Mouse (Mus musculus) embryonic facial prominence, embryonic 12.5 days (tissue): ENCODE measurements at regions not wholly inside any gene's neighbourhood (a gene's known extent, or its start where the extent isn't known, plus 50 kb on each side); places are given as distances from the start of the nearest gene placed in this dataset.
A peak's percentile ranks its signal among the peaks of the same experiment; 100 is the strongest.

Source experiments
- ATAC-seq: fragments of 200-750 bp; cut with Nextera tagmentation; 2 replicates; pipeline ENCODE4 v1.8.0; 2017; ENCODE audit not compliant: insufficient number of reproducible peaks, insufficient read depth, low FRiP score, low TSS enrichment
- H3K27ac ChIP-seq: fragments of 300-500 bp; sonication (generic); 2 replicates; pipeline ENCODE4 v1.5.1; 2016; ENCODE audit warnings: mild to moderate bottlenecking
- H3K27me3 ChIP-seq: fragments of 300-500 bp; sonication (generic); 2 replicates; pipeline ENCODE4 v1.6.1; 2016; ENCODE audit warnings: mild to moderate bottlenecking, moderate library complexity
- H3K36me3 ChIP-seq: fragments of 300-500 bp; sonication (generic); 2 replicates; pipeline ENCODE4 v1.6.1; 2016; ENCODE audit warnings: mild to moderate bottlenecking
- H3K4me1 ChIP-seq: fragments of 300-500 bp; sonication (generic); 2 replicates; pipeline ENCODE4 v1.6.1; 2016
- H3K4me2 ChIP-seq: fragments of 300-500 bp; sonication (generic); replicated peaks from 2 replicates; pipeline ENCODE4 v1.6.1; 2016; ENCODE audit warnings: mild to moderate bottlenecking, moderate library complexity
- H3K4me3 ChIP-seq: fragments of 300-500 bp; sonication (generic); 2 replicates; pipeline ENCODE4 v1.5.1; 2016; ENCODE audit warnings: mild to moderate bottlenecking
- H3K9ac ChIP-seq: fragments of 300-500 bp; sonication (generic); 2 replicates; pipeline ENCODE4 v1.6.1; 2016; ENCODE audit warnings: mild to moderate bottlenecking, moderate library complexity
- H3K9me3 ChIP-seq: fragments of 300-500 bp; sonication (generic); 2 replicates; pipeline ENCODE4 v1.6.1; 2016; ENCODE audit warnings: mild to moderate bottlenecking, moderate library complexity
- WGBS: fragments of 180-500 bp; shearing (Covaris S2); methylation state at CpG from one replicate; pipeline ENCODE4 v1.1.7; 2016; 5-methylcytosine and 5-hydroxymethylcytosine counted together

DNA sequence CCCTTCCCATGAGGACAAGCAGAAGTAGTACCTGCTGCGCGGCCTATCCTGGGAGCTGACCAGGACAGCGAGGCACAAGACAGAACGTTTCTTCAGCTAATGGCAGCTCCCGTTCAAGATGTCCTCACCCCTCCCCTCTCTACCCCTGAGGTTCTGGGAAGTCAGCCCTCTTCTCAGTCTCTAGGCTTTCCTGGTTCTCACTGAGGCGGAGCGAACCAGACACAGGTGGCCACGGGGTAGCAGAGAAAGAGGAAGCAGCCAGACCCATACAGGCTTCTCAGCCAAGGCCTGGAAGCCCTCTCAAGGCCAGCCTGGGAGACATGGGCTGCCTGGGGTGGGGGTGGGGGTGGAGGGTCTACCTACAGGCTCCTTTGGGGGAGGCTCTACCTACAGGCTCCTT is 78.5 kb upstream of the Sertad2 start:
- no peak overlapping the region for H3K27ac ChIP-seq
- no peak for ATAC-seq
- H3K27me3 ChIP-seq = no peaks in the 10 kb centered on the region
- no peaks in the 10 kb centered on the region for H3K4me1 ChIP-seq
- no peaks in the 10 kb centered on the region for H3K36me3 ChIP-seq
- no peak overlapping the region for H3K9ac ChIP-seq
- WGBS = 79% methylated on average over 8 of the region's 8 CpGs
- H3K9me3 ChIP-seq = no peaks in the 10 kb centered on the region
- no peak overlapping the region for H3K4me3 ChIP-seq
- H3K4me2 ChIP-seq = no peak overlapping the region

GRCm38 (mm10) chr11:20466591-20466990 is 76.5 kb upstream of the Sertad2 start:
- Histone ChIP-seq H3K9ac (no peak overlapping the region), H3K4me2 (no peak overlapping the region), H3K27me3 (no peaks in the 10 kb centered on the region), H3K4me3 (no peak overlapping the region), H3K4me1 (no peaks in the 10 kb centered on the region), H3K9me3 (no peaks in the 10 kb centered on the region), H3K36me3 (no peaks in the 10 kb centered on the region), H3K27ac (no peak overlapping the region)
- ATAC-seq = no peak
- WGBS = 38% methylated on average over 4 of the region's 4 CpGs

GRCm38 (mm10) chr11:20468319-20469018 is 74.6 kb upstream of the Sertad2 start:
- H3K9me3 ChIP-seq = no peaks in the 10 kb centered on the region
- no peak overlapping the region for H3K4me2 ChIP-seq
- H3K27me3 ChIP-seq = no peaks in the 10 kb centered on the region
- no peaks in the 10 kb centered on the region for H3K4me1 ChIP-seq
- WGBS = 71% methylated on average over 12 of the region's 12 CpGs
- ATAC-seq = no peak
- no peak overlapping the region for H3K9ac ChIP-seq
- H3K36me3 ChIP-seq = no peaks in the 10 kb centered on the region
- H3K27ac ChIP-seq = no peak overlapping the region
- H3K4me3 ChIP-seq = no peak overlapping the region

- Histone ChIP-seq H3K9me3 (no peaks in the 10 kb centered on the region), H3K4me3 (no peak overlapping the region), H3K27ac (no peak overlapping the region), H3K4me2 (no peak overlapping the region), H3K27me3 (no peaks in the 10 kb centered on the region), H3K9ac (no peak overlapping the region), H3K4me1 (no peaks in the 10 kb centered on the region), H3K36me3 (no peaks in the 10 kb centered on the region)
- no peak for ATAC-seq
- 22% methylated on average over 5 of the region's 5 CpGs for WGBS
Measured at GRCm38 (mm10) chr11:20469368-20469767, 73.7 kb upstream of the Sertad2 start.

DNA sequence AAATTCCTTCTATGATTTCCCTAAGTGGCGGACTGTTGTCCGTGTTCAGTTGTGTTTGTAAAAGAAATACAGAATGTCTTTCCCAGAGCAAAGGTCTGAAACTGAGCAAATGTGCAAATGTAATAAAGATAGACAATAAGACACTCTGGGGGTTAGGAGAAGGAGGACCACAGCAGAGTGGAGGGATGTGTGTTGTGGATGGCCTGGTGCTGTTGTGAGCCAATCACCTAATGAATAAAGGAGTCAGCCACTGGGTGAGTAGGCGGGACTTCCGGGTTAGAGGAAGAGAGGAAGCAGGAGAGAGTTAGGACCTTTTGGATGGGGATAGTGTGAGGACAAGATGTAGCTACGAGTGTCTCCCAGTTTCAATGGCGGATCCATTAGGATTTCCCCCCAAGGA is 72.7 kb upstream of the Sertad2 start:
- no peak for ATAC-seq

DNA sequence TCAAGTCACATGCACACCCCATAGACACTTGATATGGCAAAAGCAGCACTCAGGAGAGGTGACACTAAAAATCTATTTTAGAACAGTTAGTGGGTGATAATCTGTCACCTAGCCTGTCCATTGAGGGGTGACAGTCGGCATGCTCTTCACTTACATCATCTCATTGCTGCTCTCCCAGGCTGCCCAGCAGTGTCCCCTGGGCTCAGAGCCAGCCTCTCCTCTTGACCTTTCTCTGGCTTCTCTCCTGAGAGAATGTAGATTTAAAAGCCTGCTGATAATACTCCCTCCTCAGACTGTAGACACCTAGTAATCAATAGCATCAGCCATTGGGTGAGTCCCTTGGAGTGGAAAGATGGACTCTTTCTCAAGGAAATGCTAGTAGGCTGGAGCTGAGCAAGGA is 70.7 kb upstream of the Sertad2 start:
- Histone ChIP-seq H3K9me3 (no peaks in the 10 kb centered on the region), H3K36me3 (no peaks in the 10 kb centered on the region), H3K4me2 (no peak overlapping the region), H3K4me3 (no peak overlapping the region), H3K4me1 (0 out of 2 replicates have a peak, but pooled peaks cover under 1% of the 10 kb centered on the region), H3K9ac (no peak overlapping the region), H3K27me3 (no peaks in the 10 kb centered on the region), H3K27ac (no peak overlapping the region)
- 92% methylated on average over 1 of the region's 1 CpGs for WGBS
- no peak for ATAC-seq

More for the DNA sequence above, 72.7 kb upstream of the Sertad2 start:
- WGBS = 88% methylated on average over 6 of the region's 6 CpGs
- Histone ChIP-seq H3K36me3 (no peaks in the 10 kb centered on the region), H3K27me3 (no peaks in the 10 kb centered on the region), H3K4me3 (no peak overlapping the region), H3K9me3 (no peaks in the 10 kb centered on the region), H3K27ac (no peak overlapping the region), H3K4me2 (no peak overlapping the region), H3K9ac (no peak overlapping the region), H3K4me1 (no peaks in the 10 kb centered on the region)

DNA sequence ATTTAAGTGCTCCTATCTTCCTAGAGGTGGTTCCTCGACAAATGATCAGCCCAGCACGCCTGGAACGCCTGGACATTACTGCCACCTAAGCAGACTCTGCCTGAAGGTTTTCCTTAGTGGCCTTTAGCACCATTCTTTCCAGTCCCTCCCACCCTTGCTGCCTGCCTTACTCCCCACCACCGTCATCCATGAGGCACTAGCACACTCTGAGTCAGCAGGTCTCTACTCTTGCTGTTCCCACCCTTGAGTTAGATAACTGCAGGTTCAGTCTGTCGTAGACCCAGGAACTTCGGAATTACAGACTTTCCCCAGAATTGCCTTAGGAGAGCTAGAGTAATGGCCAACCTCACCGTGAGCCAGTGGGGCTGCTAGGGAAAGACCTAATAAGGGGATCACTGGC is 67.4 kb upstream of the Sertad2 start:
- Histone ChIP-seq H3K4me1 (0 out of 2 replicates have a peak, but pooled peaks cover 5% of the 10 kb centered on the region), H3K4me2 (no peak overlapping the region), H3K36me3 (no peaks in the 10 kb centered on the region), H3K9me3 (no peaks in the 10 kb centered on the region), H3K27me3 (no peaks in the 10 kb centered on the region), H3K4me3 (no peak overlapping the region), H3K9ac (no peak overlapping the region), H3K27ac (no peak overlapping the region)
- WGBS = 82% methylated on average over 7 of the region's 7 CpGs
- ATAC-seq = no peak

GRCm38 (mm10) chr11:20476494-20476893 is 66.6 kb upstream of the Sertad2 start:
- no peak for ATAC-seq
- 84% methylated on average over 3 of the region's 3 CpGs for WGBS
- no peaks in the 10 kb centered on the region for H3K36me3 ChIP-seq

DNA sequence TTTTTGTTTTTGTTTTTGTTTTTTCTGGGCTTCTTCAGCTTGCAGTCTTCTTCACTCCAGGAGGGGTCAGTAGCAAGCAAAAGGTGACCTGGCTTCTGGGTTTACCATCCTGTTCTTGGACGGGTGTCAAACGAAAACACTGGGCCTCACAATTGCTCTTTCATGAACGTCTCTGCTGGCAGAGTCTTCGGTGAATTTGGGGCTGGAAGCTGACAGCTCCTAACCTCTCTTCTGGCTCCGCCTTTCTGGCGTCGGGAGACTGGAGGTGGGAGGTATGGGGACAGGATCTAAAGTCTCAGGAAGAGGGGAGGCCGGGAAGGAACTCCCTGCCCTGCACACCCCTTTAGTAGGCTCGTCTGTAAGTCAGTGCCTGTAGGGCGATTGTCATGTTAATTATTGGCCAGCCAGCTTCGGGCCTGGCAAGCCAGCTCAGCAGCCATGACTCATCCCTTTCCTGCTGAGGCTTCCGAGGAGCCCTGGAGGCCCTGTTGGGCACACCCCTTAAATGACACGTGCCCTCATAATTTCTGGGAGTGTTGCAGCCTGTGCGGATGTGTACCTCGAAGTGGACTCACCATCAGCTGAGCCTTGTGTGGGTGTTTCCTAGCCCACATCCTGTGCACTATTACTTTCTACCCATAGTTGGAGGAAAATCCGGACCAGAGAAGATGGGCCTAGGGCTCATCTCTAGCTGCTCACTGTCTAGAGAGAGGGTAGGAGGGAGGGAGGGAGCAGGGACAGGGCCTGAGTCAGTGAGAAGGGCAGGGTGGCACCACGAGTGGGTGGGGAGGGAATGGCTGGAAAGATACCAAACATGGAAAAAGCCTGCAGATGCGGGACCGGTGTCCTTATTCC is 65.6 kb upstream of the Sertad2 start:
- H3K4me1 ChIP-seq = 0 out of 2 replicates have a peak, but pooled peaks cover 5% of the 10 kb centered on the region
- H3K9me3 ChIP-seq = no peaks in the 10 kb centered on the region
- H3K4me3 ChIP-seq = no peak overlapping the region
- H3K36me3 ChIP-seq = no peaks in the 10 kb centered on the region
- H3K27ac ChIP-seq = peak overlapping the region; percentile 24
- 0 out of 2 replicates have a peak, but pooled peaks have one; percentile 52 for ATAC-seq
- no peak overlapping the region for H3K9ac ChIP-seq
- 17% methylated on average over 19 of the region's 19 CpGs for WGBS
- peak overlapping the region; percentile 28 for H3K4me2 ChIP-seq
- no peaks in the 10 kb centered on the region for H3K27me3 ChIP-seq

More at GRCm38 (mm10) chr11:20476494-20476893, 66.6 kb upstream of the Sertad2 start:
- H3K4me2 ChIP-seq = no peak overlapping the region
- H3K4me1 ChIP-seq = 0 out of 2 replicates have a peak, but pooled peaks cover 5% of the 10 kb centered on the region
- H3K27ac ChIP-seq = no peak overlapping the region
- H3K9ac ChIP-seq = no peak overlapping the region
- H3K27me3 ChIP-seq = no peaks in the 10 kb centered on the region
- H3K9me3 ChIP-seq = no peaks in the 10 kb centered on the region
- no peak overlapping the region for H3K4me3 ChIP-seq

GRCm38 (mm10) chr11:20480632-20481031 is 62.4 kb upstream of the Sertad2 start:
- H3K36me3 ChIP-seq = no peaks in the 10 kb centered on the region
- no peak overlapping the region for H3K4me3 ChIP-seq
- H3K27ac ChIP-seq = no peak overlapping the region
- no peaks in the 10 kb centered on the region for H3K9me3 ChIP-seq
- ATAC-seq = no peak
- 86% methylated on average over 3 of the region's 3 CpGs for WGBS
- 0 out of 2 replicates have a peak, but pooled peaks cover 5% of the 10 kb centered on the region for H3K4me1 ChIP-seq
- H3K9ac ChIP-seq = no peak overlapping the region
- H3K27me3 ChIP-seq = no peaks in the 10 kb centered on the region
- H3K4me2 ChIP-seq = no peak overlapping the region

DNA sequence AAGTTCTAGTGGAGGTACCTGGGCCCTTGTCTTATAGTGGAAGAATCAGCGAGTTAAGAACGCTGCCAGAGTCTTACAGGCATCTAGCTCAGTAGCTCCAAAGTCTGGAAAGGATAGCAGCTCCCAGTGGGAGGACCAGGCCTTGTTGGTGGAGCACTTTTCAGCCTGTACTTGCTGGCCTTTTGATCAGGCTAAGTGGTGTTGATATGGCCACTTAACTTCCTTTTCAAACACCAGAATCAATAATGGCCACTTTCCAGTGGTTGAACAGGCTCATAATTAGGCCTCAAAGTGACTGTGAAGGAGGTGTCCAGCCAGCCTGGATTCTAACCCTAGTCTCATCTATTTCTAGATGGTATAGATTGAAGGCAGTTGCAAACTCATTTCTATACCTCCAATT is 57.7 kb upstream of the Sertad2 start:
- H3K27ac ChIP-seq = no peak overlapping the region
- no peaks in the 10 kb centered on the region for H3K27me3 ChIP-seq
- H3K9ac ChIP-seq = no peak overlapping the region
- WGBS = 87% methylated on average over 2 of the region's 2 CpGs
- no peaks in the 10 kb centered on the region for H3K4me1 ChIP-seq
- H3K36me3 ChIP-seq = no peaks in the 10 kb centered on the region
- no peak overlapping the region for H3K4me2 ChIP-seq
- H3K4me3 ChIP-seq = no peak overlapping the region
- no peaks in the 10 kb centered on the region for H3K9me3 ChIP-seq
- ATAC-seq = no peak
